Mouse (Mus musculus) monocyte, adult 5-6 weeks (primary cell): Measurements from ENCODE around the gene Trp53. TPM values are rescaled to one million over a fixed set of nuclear protein-coding genes. Genes with fewer than 3 reads are reported as not detected.
"Not testable (repeated sequence)": the region's sequence is repeated elsewhere in the genome, so short reads cannot be mapped to it uniquely, and the experiment has no call there.

ENCODE experiments used
- ATAC-seq: fragments of 153-309, 156-312 bp; replicated peaks from 2 replicates; pipeline ENCODE4 v1.8.0; 2017; ENCODE audit warnings: mild to moderate bottlenecking; ENCODE audit not compliant: low TSS enrichment, insufficient number of reproducible peaks, severe bottlenecking, poor library complexity, low FRiP score
- total RNA-seq: library from RNA; stranded (forward); fragments of 200-1000, 200-491, 200-594 nt; gene quantifications from 3 replicates; pipeline ENCODE4 v1.2.3, GENCODE M21; 2017

Gene Trp53
- 11.9 to 26.9 TPM (median 24.5 TPM) in 3 replicates for total RNA-seq

GRCm38 (mm10) chr11:69580091-69580514 lies at the start of gene Trp53, which contains the start of gene Wrap53:
Trp53 (plus strand) TSS chr11:69580359.
Wrap53 (minus strand) TSS chr11:69580255.
- peak; percentile 77 for ATAC-seq

- ATAC-seq = not testable (repeated sequence)
Measured at GRCm38 (mm10) chr11:69530755-69531154, 49.4 kb upstream of the Trp53 start.

- no peak for ATAC-seq
Measured at GRCm38 (mm10) chr11:69532480-69533150, 47.5 kb upstream of the Trp53 start.

GRCm38 (mm10) chr11:69534990-69535389 lies 45.2 kb upstream of the Trp53 start:
- no peak for ATAC-seq

- ATAC-seq = no peak
Measured at GRCm38 (mm10) chr11:69540700-69541099, 39.5 kb upstream of the Trp53 start.

GRCm38 (mm10) chr11:69541741-69542140 lies 38.4 kb upstream of the Trp53 start:
- ATAC-seq = not testable (repeated sequence)

GRCm38 (mm10) chr11:69543598-69543997 lies 36.6 kb upstream of the Trp53 start:
- no peak for ATAC-seq

- no peak for ATAC-seq
Measured at GRCm38 (mm10) chr11:69545957-69546356, 34.2 kb upstream of the Trp53 start.

GRCm38 (mm10) chr11:69546423-69547053 lies 33.6 kb upstream of the Trp53 start:
- ATAC-seq = no peak

- ATAC-seq = no peak
Measured at GRCm38 (mm10) chr11:69547071-69547470, 33.1 kb upstream of the Trp53 start.

- no peak for ATAC-seq
Measured at GRCm38 (mm10) chr11:69549060-69549656, 31.0 kb upstream of the Trp53 start, which contains the start of gene Dnah2. Dnah2 (minus strand) TSS chr11:69549110.

- ATAC-seq = no peak
Measured at GRCm38 (mm10) chr11:69551310-69551709, 28.8 kb upstream of the Trp53 start.

- ATAC-seq = no peak
Measured at GRCm38 (mm10) chr11:69552622-69553340, 27.4 kb upstream of the Trp53 start.

GRCm38 (mm10) chr11:69553341-69553721 lies 26.8 kb upstream of the Trp53 start:
- ATAC-seq = no peak

GRCm38 (mm10) chr11:69554539-69555140 lies 25.5 kb upstream of the Trp53 start:
- ATAC-seq = peak; percentile 33; the same call in 1 of the 2 replicates

- no peak for ATAC-seq
Measured at GRCm38 (mm10) chr11:69557381-69557958, 22.7 kb upstream of the Trp53 start.

GRCm38 (mm10) chr11:69558756-69559155 lies 21.4 kb upstream of the Trp53 start:
- ATAC-seq = no peak

- ATAC-seq = no peak
Measured at GRCm38 (mm10) chr11:69559183-69559582, 21.0 kb upstream of the Trp53 start.
